Mouse (Mus musculus): ENCODE data around the gene Maml3.

DNA sequence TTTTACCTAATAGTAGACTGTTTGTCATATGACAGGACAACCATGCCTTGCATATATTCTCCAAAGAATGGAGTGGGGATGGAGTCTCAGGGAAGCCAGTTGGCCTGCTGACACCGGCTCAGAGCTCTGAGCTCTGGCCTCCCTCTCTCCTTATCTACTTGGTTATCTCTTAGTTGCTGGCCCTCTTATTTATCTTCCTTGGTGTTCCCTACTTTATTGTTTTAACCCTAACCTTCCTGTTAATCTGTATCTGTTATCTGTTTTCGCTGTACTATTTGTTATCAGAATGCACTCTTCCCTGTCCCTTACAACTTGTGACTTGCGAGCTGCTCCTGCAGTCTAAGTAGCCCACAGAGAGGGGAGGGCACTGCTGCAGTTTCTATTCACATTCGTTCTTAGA lies 432.2 kb downstream of the Maml3 start:
- no peak for TF ChIP-seq POLR2A (IDR thresholded peaks at IDR 0.05; ENCODE audit: borderline replicate concordance, extremely low read depth, insufficient read depth, insufficient read length, poor library complexity, severe bottlenecking)
- TF ChIP-seq CTCF (IDR thresholded peaks at IDR 0.05; ENCODE audit: borderline replicate concordance, extremely low read depth, insufficient read depth, insufficient read length): no peak

Measured in brain, embryonic 14.5 days (tissue).